Mouse (Mus musculus) gastrocnemius, postnatal 14 days (tissue): Measurements from ENCODE around the gene Eif1. TPM values are rescaled to one million over a fixed set of nuclear protein-coding genes. Genes with fewer than 3 reads are reported as not detected.

Experiments used
- total RNA-seq, 2 experiments: library from RNA; stranded (reverse); gene quantifications; 2 replicates each; pipeline ENCODE4 v1.2.3; 2021

Gene Eif1
- total RNA-seq, 2 experiments from 2014 or later: 781 to 791 TPM

Other genes starting within 250 kb of the Eif1 start
- not detected for gene Krt32, start 231.7 kb upstream of the Eif1 start, total RNA-seq
- not detected for gene Krt35, start 223.6 kb upstream of the Eif1 start, total RNA-seq
- not detected for gene Krt36, start 214.3 kb upstream of the Eif1 start, total RNA-seq
- not detected for gene Krt13, start 198.3 kb upstream of the Eif1 start, total RNA-seq
- not detected for gene Krt15, start 184.0 kb upstream of the Eif1 start, total RNA-seq
- under 1 TPM; 0.38 to 0.51 TPM for gene Krt19, start 171.2 kb upstream of the Eif1 start, total RNA-seq
- gene Krt9, start 126.6 kb upstream of the Eif1 start, total RNA-seq: not detected
- gene Krt14, start 112.3 kb upstream of the Eif1 start, total RNA-seq: not detected
- gene Krt16, start 71.0 kb upstream of the Eif1 start, total RNA-seq: not detected
- not detected for gene Krt17, start 58.9 kb upstream of the Eif1 start, total RNA-seq
- gene Krt42, start 50.0 kb upstream of the Eif1 start, total RNA-seq: not detected
- not detected for gene Gast, start 14.5 kb downstream of the Eif1 start, total RNA-seq
- under 1 TPM; 0.66 to 0.82 TPM for gene Hap1, start 36.2 kb downstream of the Eif1 start, total RNA-seq
- 10 to 100 TPM; 88.5 to 89.4 TPM for gene Jup, start 77.9 kb downstream of the Eif1 start, total RNA-seq
- gene P3h4, start 95.0 kb downstream of the Eif1 start, total RNA-seq: 10 to 100 TPM; 10.9 to 12.0 TPM
- gene Fkbp10, start 95.8 kb downstream of the Eif1 start, total RNA-seq: 10 to 100 TPM; 26.1 to 31.3 TPM
- 10 to 100 TPM; 13.2 to 13.3 TPM for gene Nt5c3b, start 121.9 kb downstream of the Eif1 start, total RNA-seq
- under 1 TPM; 0.33 to 0.43 TPM for gene Klhl10, start 122.0 kb downstream of the Eif1 start, total RNA-seq
- 1 to 10 TPM; 6.5 to 6.9 TPM for gene Klhl11, start 152.9 kb downstream of the Eif1 start, total RNA-seq
- 10 to 100 TPM; 16.4 to 19.9 TPM for gene Acly, start 208.1 kb downstream of the Eif1 start, total RNA-seq
- under 1 TPM; 0.14 to 0.16 TPM for gene Ttc25, start 225.7 kb downstream of the Eif1 start, total RNA-seq